Mouse (Mus musculus): Measurements from ENCODE around the gene Gm9857. TPM values are rescaled to one million over a fixed set of nuclear protein-coding genes. Genes with fewer than 3 reads are reported as not detected.

Gene Gm9857
- total RNA-seq (2022): not detected

- no peak for DNase-seq (ENCODE audit: low spot score in 2 of 2)
Measured at GRCm38 (mm10) chr3:108940001-108940633, at the start of gene Gm9857. TSS of gene Gm9857 (minus strand) at chr3:108940445.

- no peak for DNase-seq (ENCODE audit: low spot score in 2 of 2)
Measured at GRCm38 (mm10) chr3:108987009-108987659, 46.9 kb upstream of the Gm9857 start.

GRCm38 (mm10) chr3:108986534-108986933, 46.3 kb upstream of the Gm9857 start:
- DNase-seq (ENCODE audit: low spot score in 2 of 2): no peak

- DNase-seq (ENCODE audit: low spot score in 2 of 2): no peak
Measured at GRCm38 (mm10) chr3:108983989-108984388, 43.7 kb upstream of the Gm9857 start.

- no peak for DNase-seq (ENCODE audit: low spot score in 2 of 2)
Measured at GRCm38 (mm10) chr3:108981946-108982345, 41.7 kb upstream of the Gm9857 start.

- DNase-seq (ENCODE audit: low spot score in 2 of 2): no peak
Measured at GRCm38 (mm10) chr3:108977340-108978030, 37.2 kb upstream of the Gm9857 start.

GRCm38 (mm10) chr3:108974920-108975485, 34.8 kb upstream of the Gm9857 start:
- DNase-seq (ENCODE audit: low spot score in 2 of 2): no peak

GRCm38 (mm10) chr3:108973980-108974660, 33.9 kb upstream of the Gm9857 start:
- DNase-seq (ENCODE audit: low spot score in 2 of 2): no peak

- no peak for DNase-seq (ENCODE audit: low spot score in 2 of 2)
Measured at GRCm38 (mm10) chr3:108966051-108966450, 25.8 kb upstream of the Gm9857 start.

GRCm38 (mm10) chr3:108964361-108965044, 24.3 kb upstream of the Gm9857 start:
- no peak for DNase-seq (ENCODE audit: low spot score in 2 of 2)

GRCm38 (mm10) chr3:108963776-108964175, 23.5 kb upstream of the Gm9857 start:
- DNase-seq (ENCODE audit: low spot score in 2 of 2): no peak

GRCm38 (mm10) chr3:108963278-108963677, 23.0 kb upstream of the Gm9857 start:
- no peak for DNase-seq (ENCODE audit: low spot score in 2 of 2)

- DNase-seq (ENCODE audit: low spot score in 2 of 2): no peak
Measured at GRCm38 (mm10) chr3:108961655-108962054, 21.4 kb upstream of the Gm9857 start.

- DNase-seq (ENCODE audit: low spot score in 2 of 2): peak in 1 of 2 experiments; percentile 20
Measured at GRCm38 (mm10) chr3:108961226-108961625, 21.0 kb upstream of the Gm9857 start.

GRCm38 (mm10) chr3:108959680-108960295, 19.5 kb upstream of the Gm9857 start:
- DNase-seq (ENCODE audit: low spot score in 2 of 2): no peak

GRCm38 (mm10) chr3:108957976-108958375, 17.7 kb upstream of the Gm9857 start:
- DNase-seq (ENCODE audit: low spot score in 2 of 2): no peak

GRCm38 (mm10) chr3:108940996-108941395, 751 bp upstream of the Gm9857 start:
- DNase-seq (ENCODE audit: low spot score in 2 of 2): no peak

GRCm38 (mm10) chr3:108939573-108939972, 672 bp downstream of the Gm9857 start, which contains the start of gene Henmt1:
TSS of gene Henmt1 (plus strand) at chr3:108939873.
- no peak for DNase-seq (ENCODE audit: low spot score in 2 of 2)

GRCm38 (mm10) chr3:108938691-108939090, 1.6 kb downstream of the Gm9857 start:
- no peak for DNase-seq (ENCODE audit: low spot score in 2 of 2)

- no peak for DNase-seq (ENCODE audit: low spot score in 2 of 2)
Measured at GRCm38 (mm10) chr3:108933557-108933956, 6.7 kb downstream of the Gm9857 start.
